Mouse (Mus musculus): ENCODE measurements around the gene Lrrk2. TPM values are rescaled to one million over a fixed set of nuclear protein-coding genes. Genes with fewer than 3 reads are reported as not detected.

The Lrrk2 gene
- polyA plus RNA-seq, 1 experiment from 2014 or later: 1.6 TPM

- Histone ChIP-seq H3K9ac (replicated peaks) (no peak overlapping the region), H3K36me3 (no peaks in the 10 kb centered on the region), H3K4me1 (no peaks in the 10 kb centered on the region), H3K27ac (replicated peaks) (no peak overlapping the region), H3K27me3 (no peaks in the 10 kb centered on the region), H3K4me2 (replicated peaks) (no peak overlapping the region), H3K4me3 (no peak overlapping the region), H3K9me3 (no peaks in the 10 kb centered on the region)
- WGBS: 95% methylated on average over 2 of the region's 2 CpGs
- ATAC-seq (replicated peaks): no peak
Observed at GRCm38 (mm10) chr15:91693856-91694255, 20.9 kb downstream of the Lrrk2 start.

GRCm38 (mm10) chr15:91700841-91701240, 27.9 kb downstream of the Lrrk2 start:
- Histone ChIP-seq H3K4me1 (peaks cover 14% of the 10 kb centered on the region; the same call in 1 of the 2 replicates), H3K9ac (replicated peaks) (no peak overlapping the region), H3K36me3 (no peaks in the 10 kb centered on the region), H3K9me3 (no peaks in the 10 kb centered on the region), H3K4me3 (no peak overlapping the region), H3K27me3 (no peaks in the 10 kb centered on the region), H3K4me2 (replicated peaks) (no peak overlapping the region), H3K27ac (replicated peaks) (no peak overlapping the region)
- no peak for ATAC-seq (replicated peaks)
- 36% methylated on average over 1 of the region's 1 CpGs for WGBS

- Histone ChIP-seq H3K9ac (replicated peaks) (no peak overlapping the region), H3K4me2 (replicated peaks) (no peak overlapping the region), H3K27me3 (no peaks in the 10 kb centered on the region), H3K4me1 (peaks cover 14% of the 10 kb centered on the region; the same call in 1 of the 2 replicates), H3K27ac (replicated peaks) (no peak overlapping the region), H3K36me3 (no peaks in the 10 kb centered on the region), H3K9me3 (no peaks in the 10 kb centered on the region), H3K4me3 (no peak overlapping the region)
- peak; percentile 26; the same call in 1 of the 2 replicates for ATAC-seq (replicated peaks)
- 39% methylated on average over 8 of the region's 8 CpGs for WGBS
Observed at GRCm38 (mm10) chr15:91702991-91703715, 30.2 kb downstream of the Lrrk2 start.

GRCm38 (mm10) chr15:91704091-91704490, 31.1 kb downstream of the Lrrk2 start:
- Histone ChIP-seq H3K4me2 (replicated peaks) (no peak overlapping the region), H3K27me3 (no peaks in the 10 kb centered on the region), H3K27ac (replicated peaks) (no peak overlapping the region), H3K9me3 (no peaks in the 10 kb centered on the region), H3K36me3 (no peaks in the 10 kb centered on the region), H3K4me3 (no peak overlapping the region), H3K4me1 (peaks cover 14% of the 10 kb centered on the region; the same call in 1 of the 2 replicates), H3K9ac (replicated peaks) (no peak overlapping the region)
- 80% methylated on average over 7 of the region's 7 CpGs for WGBS
- no peak for ATAC-seq (replicated peaks)

GRCm38 (mm10) chr15:91709207-91710130, 36.5 kb downstream of the Lrrk2 start:
- peak; percentile 43; the same call in 1 of the 2 replicates for ATAC-seq (replicated peaks)
- Histone ChIP-seq H3K9ac (replicated peaks) (no peak overlapping the region), H3K36me3 (no peaks in the 10 kb centered on the region), H3K4me3 (peak overlapping the region; percentile 33), H3K4me2 (replicated peaks) (peak overlapping the region; percentile 51), H3K4me1 (peaks cover 10% of the 10 kb centered on the region; the same call in 1 of the 2 replicates), H3K27me3 (no peaks in the 10 kb centered on the region), H3K27ac (replicated peaks) (no peak overlapping the region), H3K9me3 (no peaks in the 10 kb centered on the region)
- 25% methylated on average over 29 of the region's 29 CpGs for WGBS

- ATAC-seq (replicated peaks): no peak
- Histone ChIP-seq H3K27ac (replicated peaks) (no peak overlapping the region), H3K9ac (replicated peaks) (no peak overlapping the region), H3K4me2 (replicated peaks) (no peak overlapping the region), H3K36me3 (no peaks in the 10 kb centered on the region), H3K4me3 (no peak overlapping the region), H3K4me1 (no peaks in the 10 kb centered on the region), H3K27me3 (no peaks in the 10 kb centered on the region), H3K9me3 (no peaks in the 10 kb centered on the region)
- 78% methylated on average over 14 of the region's 14 CpGs for WGBS
Observed at GRCm38 (mm10) chr15:91735216-91735922, 62.4 kb downstream of the Lrrk2 start.

GRCm38 (mm10) chr15:91736791-91737533, 64.0 kb downstream of the Lrrk2 start:
- H3K9ac ChIP-seq (replicated peaks): no peak overlapping the region
- H3K4me3 ChIP-seq: no peak overlapping the region
- WGBS: 49% methylated on average over 15 of the region's 15 CpGs
- ATAC-seq (replicated peaks): no peak
- no peaks in the 10 kb centered on the region for H3K4me1 ChIP-seq
- no peaks in the 10 kb centered on the region for H3K36me3 ChIP-seq
- no peaks in the 10 kb centered on the region for H3K27me3 ChIP-seq
- H3K9me3 ChIP-seq: no peaks in the 10 kb centered on the region
- no peak overlapping the region for H3K27ac ChIP-seq (replicated peaks)
- no peak overlapping the region for H3K4me2 ChIP-seq (replicated peaks)

- no peaks in the 10 kb centered on the region for H3K27me3 ChIP-seq
- H3K4me2 ChIP-seq (replicated peaks): no peak overlapping the region
- no peaks in the 10 kb centered on the region for H3K36me3 ChIP-seq
- H3K4me1 ChIP-seq: no peaks in the 10 kb centered on the region
- H3K4me3 ChIP-seq: no peak overlapping the region
- H3K9me3 ChIP-seq: no peaks in the 10 kb centered on the region
- H3K9ac ChIP-seq (replicated peaks): no peak overlapping the region
- no peak overlapping the region for H3K27ac ChIP-seq (replicated peaks)
- ATAC-seq (replicated peaks): no peak
- 64% methylated on average over 9 of the region's 9 CpGs for WGBS
Observed at GRCm38 (mm10) chr15:91738808-91739207, 65.8 kb downstream of the Lrrk2 start.

GRCm38 (mm10) chr15:91745501-91745900, 72.5 kb downstream of the Lrrk2 start:
- Histone ChIP-seq H3K36me3 (no peaks in the 10 kb centered on the region), H3K9ac (replicated peaks) (no peak overlapping the region), H3K27ac (replicated peaks) (no peak overlapping the region), H3K27me3 (no peaks in the 10 kb centered on the region), H3K4me3 (no peak overlapping the region), H3K9me3 (no peaks in the 10 kb centered on the region), H3K4me2 (replicated peaks) (no peak overlapping the region), H3K4me1 (no peaks in the 10 kb centered on the region)
- 75% methylated on average over 4 of the region's 4 CpGs for WGBS
- no peak for ATAC-seq (replicated peaks)

GRCm38 (mm10) chr15:91752111-91752510, 79.1 kb downstream of the Lrrk2 start:
- Histone ChIP-seq H3K36me3 (no peaks in the 10 kb centered on the region), H3K9me3 (no peaks in the 10 kb centered on the region), H3K4me3 (no peak overlapping the region), H3K27ac (replicated peaks) (no peak overlapping the region), H3K9ac (replicated peaks) (no peak overlapping the region), H3K27me3 (no peaks in the 10 kb centered on the region), H3K4me2 (replicated peaks) (no peak overlapping the region), H3K4me1 (no peaks in the 10 kb centered on the region)
- 64% methylated on average over 12 of the region's 12 CpGs for WGBS
- ATAC-seq (replicated peaks): no peak

GRCm38 (mm10) chr15:91753378-91754080, 80.6 kb downstream of the Lrrk2 start:
- no peak overlapping the region for H3K9ac ChIP-seq (replicated peaks)
- H3K4me1 ChIP-seq: no peaks in the 10 kb centered on the region
- no peaks in the 10 kb centered on the region for H3K36me3 ChIP-seq
- peak; percentile 16; the same call in 1 of the 2 replicates for ATAC-seq (replicated peaks)
- no peak overlapping the region for H3K27ac ChIP-seq (replicated peaks)
- no peak overlapping the region for H3K4me3 ChIP-seq
- H3K4me2 ChIP-seq (replicated peaks): no peak overlapping the region
- H3K27me3 ChIP-seq: no peaks in the 10 kb centered on the region
- H3K9me3 ChIP-seq: no peaks in the 10 kb centered on the region
- 64% methylated on average over 14 of the region's 14 CpGs for WGBS
